Mouse (Mus musculus): ENCODE data around the gene Iqch.

GRCm38 (mm10) chr9:63612565-63613515 is 10.5 kb upstream of the Iqch start:
- TF ChIP-seq CTCF (IDR thresholded peaks at IDR 0.05; ENCODE audit: low read depth) = peak; percentile 50
- no peak for TF ChIP-seq EP300 (IDR thresholded peaks at IDR 0.05; ENCODE audit: low read depth)

All from liver, postnatal 0 days (tissue).